In genomic region chr2:17405899-17406531, GRCm38 (mm10) we compare ENCODE assay signal across 24 mouse cellular contexts.
DNase-seq lines count a peak whose midpoint lies in the region; ATAC-seq and TF ChIP-seq lines count a peak whose summit lies in the region.
"Had no signal": no experiment of that assay in that cellular context is flagged by ENCODE, and none has a peak within 500 bp of the region (broad histone marks: within the 10 kb centered on the region; RNA-seq: fewer than 3 reads in every experiment).

No protein-coding gene starts in this region.

- no peak for ATAC-seq in kidney, postnatal 0 days (replicated peaks; ENCODE audit: low FRiP score, low read depth)
- peak; percentile 37 for ATAC-seq in lung, postnatal 0 days
- no peak for ATAC-seq in midbrain, embryonic 13.5 days
- ATAC-seq: activated CD4-positive, CD25-positive, alpha-beta regulatory T cell, adult 4 months; CD4-positive, CD25-positive, alpha-beta regulatory T cell, adult 4 months; forebrain, embryonic 14.5 days; Patski had no signal

- DNase-seq in embryo, embryonic 10.5 days (ENCODE audit: low spot score), result peak; percentile 9
- DNase-seq in embryo, embryonic 10 days (ENCODE audit: low spot score), result no peak
- peak; percentile 15 for DNase-seq in kidney, postnatal 0 days (ENCODE audit: low spot score)
- DNase-seq in kidney, adult 11 months, result no peak
- DNase-seq in lung, postnatal 0 days (ENCODE audit: low spot score), result peak; percentile 60
- no peak for DNase-seq in lung, adult 2 months
- DNase-seq: adrenal gland, postnatal 14 days; B cell, adult 2 months; cerebellum, adult 11-12 months; cerebellum, adult 9-10 months; cerebellum, postnatal 25 days; gastrocnemius, adult 2 months; gastrocnemius, postnatal 25 days had no signal

- no peak overlapping the region for H3K4me3 ChIP-seq in kidney, postnatal 0 days (replicated peaks; ENCODE audit: low read depth, low read length)
- H3K4me3 ChIP-seq in lung, postnatal 0 days (ENCODE audit: low read depth, low read length), result no peak overlapping the region
- H3K4me3 ChIP-seq in lung, adult 2 months (replicated peaks; ENCODE audit: extremely low read depth, low read depth, low read length), result no peak overlapping the region
- H3K4me3 ChIP-seq in midbrain, embryonic 13.5 days (replicated peaks), result no peak overlapping the region
- H3K4me3 ChIP-seq: embryonic facial prominence, embryonic 15.5 days; erythroblast, embryonic 14.5 days; forebrain, embryonic 10.5 days; gastrocnemius, adult 2 months; heart, embryonic 12.5 days; hindbrain, embryonic 10.5 days had no signal

- H3K36me3 ChIP-seq in kidney, postnatal 0 days (ENCODE audit: insufficient read depth, low read length), result no peaks in the 10 kb centered on the region
- no peaks in the 10 kb centered on the region for H3K36me3 ChIP-seq in lung, postnatal 0 days (ENCODE audit: insufficient read depth, low read length)
- no peaks in the 10 kb centered on the region for H3K36me3 ChIP-seq in midbrain, embryonic 13.5 days
- H3K36me3 ChIP-seq: embryonic facial prominence, embryonic 15.5 days; forebrain, embryonic 10.5 days; hindbrain, embryonic 10.5 days had no signal

- H3K9me3 ChIP-seq in kidney, postnatal 0 days (replicated peaks; ENCODE audit: low read length), result no peaks in the 10 kb centered on the region
- H3K9me3 ChIP-seq in lung, postnatal 0 days (ENCODE audit: low read length), result no peaks in the 10 kb centered on the region
- no peaks in the 10 kb centered on the region for H3K9me3 ChIP-seq in midbrain, embryonic 13.5 days
- H3K9me3 ChIP-seq: embryonic facial prominence, embryonic 15.5 days; forebrain, embryonic 10.5 days; heart, embryonic 12.5 days; hindbrain, embryonic 10.5 days had no signal

- H3K27me3 ChIP-seq in kidney, postnatal 0 days (ENCODE audit: insufficient read depth, low read length), result no peaks in the 10 kb centered on the region
- no peaks in the 10 kb centered on the region for H3K27me3 ChIP-seq in lung, postnatal 0 days (replicated peaks; ENCODE audit: insufficient read depth, low read length)
- no peaks in the 10 kb centered on the region for H3K27me3 ChIP-seq in midbrain, embryonic 13.5 days
- H3K27me3 ChIP-seq: embryonic facial prominence, embryonic 15.5 days; heart, embryonic 12.5 days; Patski had no signal

- TF ChIP-seq EP300 in lung, postnatal 0 days (IDR thresholded peaks at IDR 0.05), result no peak

- 46% methylated on average over 3 of the region's 4 CpGs for WGBS in kidney, postnatal 0 days
- 38% methylated on average over 4 of the region's 4 CpGs for WGBS in lung, postnatal 0 days
- WGBS in lung, adult 2 months, result 57% methylated on average over 4 of the region's 4 CpGs
- WGBS in midbrain, embryonic 13.5 days, result 68% methylated on average over 4 of the region's 4 CpGs

- no peak overlapping the region for H3K4me2 ChIP-seq in kidney, postnatal 0 days (ENCODE audit: low read length)
- no peak overlapping the region for H3K4me2 ChIP-seq in lung, postnatal 0 days (replicated peaks; ENCODE audit: low read depth, low read length)
- no peak overlapping the region for H3K4me2 ChIP-seq in midbrain, embryonic 13.5 days (replicated peaks)
- H3K4me2 ChIP-seq: embryonic facial prominence, embryonic 15.5 days; heart, embryonic 12.5 days; hindbrain, embryonic 14.5 days had no signal

- no peak for TF ChIP-seq CTCF in kidney, postnatal 0 days (IDR thresholded peaks at IDR 0.05; ENCODE audit: low read depth)
- no peak for TF ChIP-seq CTCF in lung, postnatal 0 days (IDR thresholded peaks at IDR 0.05)
- no peak for TF ChIP-seq CTCF in lung, adult 2 months (IDR thresholded peaks at IDR 0.05; ENCODE audit: insufficient read depth, low read length)

- no peaks in the 10 kb centered on the region for H3K4me1 ChIP-seq in kidney, postnatal 0 days (replicated peaks; ENCODE audit: insufficient read depth, low read length)
- H3K4me1 ChIP-seq in lung, postnatal 0 days (ENCODE audit: insufficient read depth, low read depth, low read length), result no peaks in the 10 kb centered on the region
- H3K4me1 ChIP-seq in lung, adult 2 months (ENCODE audit: control insufficient read depth, insufficient read depth, low read length), result no peaks in the 10 kb centered on the region
- no peaks in the 10 kb centered on the region for H3K4me1 ChIP-seq in midbrain, embryonic 13.5 days (replicated peaks)
- H3K4me1 ChIP-seq: embryonic facial prominence, embryonic 15.5 days; forebrain, embryonic 10.5 days; heart, embryonic 12.5 days; hindbrain, embryonic 10.5 days had no signal

- no peak for TF ChIP-seq POLR2A in lung, adult 2 months (IDR thresholded peaks at IDR 0.05; ENCODE audit: borderline replicate concordance, extremely low read depth, low read depth, low read length)

- no peak overlapping the region for H3K9ac ChIP-seq in kidney, postnatal 0 days (ENCODE audit: low read depth, low read length)
- no peak overlapping the region for H3K9ac ChIP-seq in lung, postnatal 0 days (replicated peaks; ENCODE audit: low read depth)
- H3K9ac ChIP-seq in midbrain, embryonic 13.5 days (replicated peaks), result no peak overlapping the region
- H3K9ac ChIP-seq: embryonic facial prominence, embryonic 15.5 days; heart, embryonic 12.5 days; hindbrain, embryonic 14.5 days had no signal

- no peak overlapping the region for H3K27ac ChIP-seq in kidney, postnatal 0 days
- H3K27ac ChIP-seq in lung, postnatal 0 days (ENCODE audit: low read length), result no peak overlapping the region
- no peak overlapping the region for H3K27ac ChIP-seq in midbrain, embryonic 13.5 days
- H3K27ac ChIP-seq: embryonic facial prominence, embryonic 15.5 days; forebrain, embryonic 10.5 days; gastrocnemius, adult 2 months; hindbrain, embryonic 10.5 days; hindbrain, embryonic 14.5 days had no signal

Comparison
In these comparisons a context has a peak if more than half of its experiments do, and no peak if none do; other contexts are left out.
1. DNase-seq: peak in embryo, embryonic 10.5 days (single experiment), kidney, postnatal 0 days (single experiment) and lung, postnatal 0 days (single experiment); none in embryo, embryonic 10 days (single experiment), kidney, adult 11 months (single experiment) and lung, adult 2 months (single experiment).